Mouse (Mus musculus): Measurements from ENCODE around the gene Crebrf.
A peak's percentile ranks its signal among the peaks of the same experiment; 100 is the strongest.

Gene Crebrf

GRCm38 (mm10) chr17:26705463-26706359 is 9.7 kb upstream of the Crebrf start:
- no peak for DNase-seq (ENCODE audit: low read depth)

- DNase-seq (ENCODE audit: low read depth): no peak
Observed at GRCm38 (mm10) chr17:26707066-26707465, 8.4 kb upstream of the Crebrf start.

GRCm38 (mm10) chr17:26708499-26708898 is 7.0 kb upstream of the Crebrf start:
- no peak for DNase-seq (ENCODE audit: low read depth)

GRCm38 (mm10) chr17:26708993-26709590 is 6.4 kb upstream of the Crebrf start:
- DNase-seq (ENCODE audit: low read depth): no peak

- no peak for DNase-seq (ENCODE audit: low read depth)
Observed at GRCm38 (mm10) chr17:26710049-26710448, 5.4 kb upstream of the Crebrf start.

GRCm38 (mm10) chr17:26715916-26716717 is 667 bp downstream of the Crebrf start:
- DNase-seq (ENCODE audit: low read depth): peak; percentile 89

GRCm38 (mm10) chr17:26717868-26718267 is 2.4 kb downstream of the Crebrf start:
- DNase-seq (ENCODE audit: low read depth): no peak

GRCm38 (mm10) chr17:26719405-26719804 is 4.0 kb downstream of the Crebrf start:
- DNase-seq (ENCODE audit: low read depth): no peak

GRCm38 (mm10) chr17:26721802-26722201 is 6.4 kb downstream of the Crebrf start:
- no peak for DNase-seq (ENCODE audit: low read depth)

GRCm38 (mm10) chr17:26724790-26725189 is 9.3 kb downstream of the Crebrf start:
- no peak for DNase-seq (ENCODE audit: low read depth)

- no peak for DNase-seq (ENCODE audit: low read depth)
Observed at GRCm38 (mm10) chr17:26726674-26727073, 11.2 kb downstream of the Crebrf start.

- DNase-seq (ENCODE audit: low read depth): no peak
Observed at GRCm38 (mm10) chr17:26727110-26727755, 11.8 kb downstream of the Crebrf start.

GRCm38 (mm10) chr17:26742581-26742980 is 27.1 kb downstream of the Crebrf start:
- no peak for DNase-seq (ENCODE audit: low read depth)

- DNase-seq (ENCODE audit: low read depth): no peak
Observed at GRCm38 (mm10) chr17:26743294-26743693, 27.8 kb downstream of the Crebrf start.

- no peak for DNase-seq (ENCODE audit: low read depth)
Observed at GRCm38 (mm10) chr17:26749975-26750374, 34.5 kb downstream of the Crebrf start.

- DNase-seq (ENCODE audit: low read depth): no peak
Observed at GRCm38 (mm10) chr17:26752297-26752696, 36.8 kb downstream of the Crebrf start.

GRCm38 (mm10) chr17:26753476-26753875 is 38.0 kb downstream of the Crebrf start:
- DNase-seq (ENCODE audit: low read depth): no peak

GRCm38 (mm10) chr17:26767100-26767753 is 51.8 kb downstream of the Crebrf start:
- DNase-seq (ENCODE audit: low read depth): no peak

GRCm38 (mm10) chr17:26767754-26768124 is 52.3 kb downstream of the Crebrf start:
- DNase-seq (ENCODE audit: low read depth): no peak

- no peak for DNase-seq (ENCODE audit: low read depth)
Observed at GRCm38 (mm10) chr17:26776211-26776610, 60.8 kb downstream of the Crebrf start.

- DNase-seq (ENCODE audit: low read depth): no peak
Observed at GRCm38 (mm10) chr17:26778001-26778400, 62.6 kb downstream of the Crebrf start.
